Mouse (Mus musculus): ENCODE data around the gene Rgs19. TPM values are rescaled to one million over a fixed set of nuclear protein-coding genes. Genes with fewer than 3 reads are reported as not detected.
A peak's percentile ranks its signal among the peaks of the same experiment; 100 is the strongest.

Gene Rgs19
- polyA plus RNA-seq, 1 experiment = 82.8 TPM

GRCm38 (mm10) chr2:181653065-181653464, 40.7 kb downstream of the Rgs19 start:
- H3K4me1 ChIP-seq (ENCODE audit: control insufficient read depth, insufficient read depth, low read length) = no peaks in the 10 kb centered on the region
- no peak overlapping the region for H3K4me3 ChIP-seq (replicated peaks; ENCODE audit: extremely low read depth, low read depth, low read length)
- no peak for TF ChIP-seq CTCF (IDR thresholded peaks at IDR 0.05; ENCODE audit: insufficient read depth, low read length)
- TF ChIP-seq POLR2A (IDR thresholded peaks at IDR 0.05; ENCODE audit: borderline replicate concordance, extremely low read depth, low read depth, low read length) = no peak
- DNase-seq = no peak

- H3K4me3 ChIP-seq (replicated peaks; ENCODE audit: extremely low read depth, low read depth, low read length) = no peak overlapping the region
- no peak for DNase-seq
- TF ChIP-seq POLR2A (IDR thresholded peaks at IDR 0.05; ENCODE audit: borderline replicate concordance, extremely low read depth, low read depth, low read length) = no peak
- TF ChIP-seq CTCF (IDR thresholded peaks at IDR 0.05; ENCODE audit: insufficient read depth, low read length) = no peak
- H3K4me1 ChIP-seq (ENCODE audit: control insufficient read depth, insufficient read depth, low read length) = no peaks in the 10 kb centered on the region
- 88% methylated on average over 10 of the region's 10 CpGs for WGBS
Observed at GRCm38 (mm10) chr2:181648926-181649325, 44.9 kb downstream of the Rgs19 start.

- DNase-seq = no peak
- Histone ChIP-seq H3K4me1 (ENCODE audit: control insufficient read depth, insufficient read depth, low read length) (no peaks in the 10 kb centered on the region), H3K4me3 (replicated peaks; ENCODE audit: extremely low read depth, low read depth, low read length) (no peak overlapping the region)
- TF ChIP-seq CTCF (IDR thresholded peaks at IDR 0.05; ENCODE audit: insufficient read depth, low read length) = no peak
- TF ChIP-seq POLR2A (IDR thresholded peaks at IDR 0.05; ENCODE audit: borderline replicate concordance, extremely low read depth, low read depth, low read length) = no peak
- 90% methylated on average over 6 of the region's 6 CpGs for WGBS
Observed at GRCm38 (mm10) chr2:181646626-181647472, 46.9 kb downstream of the Rgs19 start.

DNA sequence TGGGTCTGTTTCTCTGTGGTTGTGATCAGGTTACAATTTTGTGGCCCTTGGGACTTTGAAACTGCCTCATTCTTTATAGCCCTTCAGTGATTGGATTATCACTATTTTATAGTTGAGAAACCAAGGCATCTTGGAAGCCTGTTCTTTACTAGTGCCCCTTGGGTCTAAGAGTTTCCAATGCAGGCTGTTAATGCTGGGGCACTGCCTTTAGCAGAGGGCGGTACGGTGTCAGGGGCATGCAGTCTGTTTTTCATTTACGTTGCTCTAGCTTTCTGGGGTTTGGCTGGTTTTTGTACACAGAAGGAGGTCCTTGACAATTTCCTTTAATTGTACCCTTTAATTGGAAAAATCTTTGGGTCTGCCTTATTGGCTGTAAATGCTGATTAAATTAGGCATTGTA, 48.1 kb downstream of the Rgs19 start:
- no peak for DNase-seq
- TF ChIP-seq CTCF (IDR thresholded peaks at IDR 0.05; ENCODE audit: insufficient read depth, low read length) = no peak
- WGBS = 89% methylated on average over 3 of the region's 3 CpGs
- no peak overlapping the region for H3K4me3 ChIP-seq (replicated peaks; ENCODE audit: extremely low read depth, low read depth, low read length)
- no peaks in the 10 kb centered on the region for H3K4me1 ChIP-seq (ENCODE audit: control insufficient read depth, insufficient read depth, low read length)

GRCm38 (mm10) chr2:181644361-181644760, 49.4 kb downstream of the Rgs19 start:
- Histone ChIP-seq H3K4me1 (ENCODE audit: control insufficient read depth, insufficient read depth, low read length) (no peaks in the 10 kb centered on the region), H3K4me3 (replicated peaks; ENCODE audit: extremely low read depth, low read depth, low read length) (no peak overlapping the region)
- WGBS = 85% methylated on average over 2 of the region's 2 CpGs
- TF ChIP-seq CTCF (IDR thresholded peaks at IDR 0.05; ENCODE audit: insufficient read depth, low read length) = peak; percentile 59
- no peak for TF ChIP-seq POLR2A (IDR thresholded peaks at IDR 0.05; ENCODE audit: borderline replicate concordance, extremely low read depth, low read depth, low read length)
- DNase-seq = no peak

Other genes starting within 250 kb of the Rgs19 start
- 14.7 and 17.0 TPM in 2 replicates for gene Zbtb46, start 234.6 kb downstream of the Rgs19 start, polyA plus RNA-seq (2012; rRNA removed)
- not detected in 2 replicates for gene Abhd16b, start 200.8 kb downstream of the Rgs19 start, polyA plus RNA-seq (2012; rRNA removed)
- gene Tpd52l2, start 196.8 kb downstream of the Rgs19 start, polyA plus RNA-seq (2012; rRNA removed) = 44.8 and 47.3 TPM in 2 replicates
- gene Dnajc5, start 173.5 kb downstream of the Rgs19 start, polyA plus RNA-seq (2012; rRNA removed) = 47.4 and 76.4 TPM in 2 replicates
- gene Uckl1, start 109.1 kb downstream of the Rgs19 start, polyA plus RNA-seq (2012; rRNA removed) = 121 and 128 TPM in 2 replicates
- 14.1 and 21.5 TPM in 2 replicates for gene Prpf6, start 102.1 kb downstream of the Rgs19 start, polyA plus RNA-seq (2012; rRNA removed)
- 37.1 and 43.7 TPM in 2 replicates for gene Zfp512b, start 101.2 kb downstream of the Rgs19 start, polyA plus RNA-seq (2012; rRNA removed)
- 24.1 and 24.5 TPM in 2 replicates for gene Samd10, start 94.8 kb downstream of the Rgs19 start, polyA plus RNA-seq (2012; rRNA removed)
- not detected in 2 replicates for gene Gm29797, start 36.9 kb downstream of the Rgs19 start, polyA plus RNA-seq (2012; rRNA removed)
- gene Sox18, start 22.3 kb downstream of the Rgs19 start, polyA plus RNA-seq (2012; rRNA removed) = 393 and 460 TPM in 2 replicates
- gene Tcea2, start 13.7 kb downstream of the Rgs19 start, polyA plus RNA-seq (2012; rRNA removed) = 9.9 and 15.7 TPM in 2 replicates
- gene Lkaaear1, start 4.5 kb upstream of the Rgs19 start, polyA plus RNA-seq (2012; rRNA removed) = not detected in 2 replicates
- 0.06 and 0.09 TPM in 2 replicates for gene Oprl1, start 21.0 kb upstream of the Rgs19 start, polyA plus RNA-seq (2012; rRNA removed)
- 0.02 TPM in 1 of 2 replicates, not detected in the other for gene Myt1, start 69.4 kb upstream of the Rgs19 start, polyA plus RNA-seq (2012; rRNA removed)
- gene Pcmtd2, start 143.9 kb upstream of the Rgs19 start, polyA plus RNA-seq (2012; rRNA removed) = 22.5 and 34.4 TPM in 2 replicates
- 2.8 and 5.0 TPM in 2 replicates for gene Polr3k, start 170.4 kb upstream of the Rgs19 start, polyA plus RNA-seq (2012; rRNA removed)